Mouse (Mus musculus): Measurements from ENCODE around the gene Zfp358.
A peak's percentile ranks its signal among the peaks of the same experiment; 100 is the strongest.

The Zfp358 gene

GRCm38 (mm10) chr8:3492901-3493844 lies at the start of gene Zfp358:
Gene Zfp358, plus strand, starts transcription at chr8:3493138.
- peak; percentile 93 for DNase-seq

GRCm38 (mm10) chr8:3449226-3449625 lies 43.7 kb upstream of the Zfp358 start:
- DNase-seq = no peak

GRCm38 (mm10) chr8:3450670-3451069 lies 42.3 kb upstream of the Zfp358 start:
- DNase-seq = peak; percentile 75

GRCm38 (mm10) chr8:3451992-3452391 lies 40.9 kb upstream of the Zfp358 start:
- no peak for DNase-seq

- no peak for DNase-seq
These were observed 29.7 kb upstream of the Zfp358 start for GRCm38 (mm10) chr8:3463248-3463647.

- DNase-seq = peak; percentile 70
These were observed 28.6 kb upstream of the Zfp358 start for GRCm38 (mm10) chr8:3464309-3464708.

GRCm38 (mm10) chr8:3467006-3467885 lies 25.7 kb upstream of the Zfp358 start, which contains the start of gene Pex11g:
Gene Pex11g, minus strand, starts transcription at chr8:3467680.
- peak; percentile 99 for DNase-seq

GRCm38 (mm10) chr8:3467886-3468545 lies 24.9 kb upstream of the Zfp358 start:
- peak; percentile 13 for DNase-seq

GRCm38 (mm10) chr8:3468838-3469237 lies 24.1 kb upstream of the Zfp358 start:
- peak; percentile 17 for DNase-seq

- DNase-seq = no peak
These were observed 22.4 kb upstream of the Zfp358 start, which contains the start of gene Tex45 for GRCm38 (mm10) chr8:3470562-3470961. Gene Tex45, plus strand, starts transcription at chr8:3470862.

- DNase-seq = peak; percentile 46
These were observed 17.1 kb upstream of the Zfp358 start for GRCm38 (mm10) chr8:3475715-3476429.

GRCm38 (mm10) chr8:3480221-3480785 lies 12.6 kb upstream of the Zfp358 start:
- DNase-seq = no peak

GRCm38 (mm10) chr8:3481605-3482004 lies 11.3 kb upstream of the Zfp358 start:
- no peak for DNase-seq

GRCm38 (mm10) chr8:3482240-3482740 lies 10.6 kb upstream of the Zfp358 start:
- no peak for DNase-seq

GRCm38 (mm10) chr8:3483546-3483945 lies 9.4 kb upstream of the Zfp358 start:
- DNase-seq = no peak

- DNase-seq = no peak
These were observed 7.7 kb upstream of the Zfp358 start for GRCm38 (mm10) chr8:3485192-3485591.

GRCm38 (mm10) chr8:3493845-3494208 lies 889 bp downstream of the Zfp358 start:
- peak; percentile 29 for DNase-seq

- DNase-seq = no peak
These were observed 2.9 kb downstream of the Zfp358 start for GRCm38 (mm10) chr8:3495578-3496427.

GRCm38 (mm10) chr8:3496428-3496748 lies 3.5 kb downstream of the Zfp358 start:
- no peak for DNase-seq

- no peak for DNase-seq
These were observed 5.6 kb downstream of the Zfp358 start for GRCm38 (mm10) chr8:3498583-3498982.

- DNase-seq = no peak
These were observed 6.8 kb downstream of the Zfp358 start for GRCm38 (mm10) chr8:3499751-3500150.
